Mouse (Mus musculus) ES-E14 (cell line): ENCODE data around the gene Gm10638.

Source experiments
- HCFC1 ChIP-seq: IDR thresholded peaks from 2 replicates; pipeline ENCODE4 v1.6.1; 2012; ENCODE audit warnings: low read length, inconsistent platforms, borderline replicate concordance; ENCODE audit not compliant: insufficient read depth
- ZNF384 ChIP-seq: IDR thresholded peaks from 2 replicates; pipeline ENCODE4 v1.6.1; 2012; ENCODE audit warnings: low read depth, low read length, inconsistent platforms

GRCm38 (mm10) chr8:86728224-86728950, 17.1 kb upstream of the Gm10638 start:
- no peak for TF ChIP-seq HCFC1
- TF ChIP-seq ZNF384 = no peak
